Mouse (Mus musculus): ENCODE measurements around the gene H3f3b. TPM values are rescaled to one million over a fixed set of nuclear protein-coding genes. Genes with fewer than 3 reads are reported as not detected.

The H3f3b gene
- 100 to 1,000 TPM in 3 of 4 experiments, 10 to 100 TPM in 1; 92.7 to 141 (median 123) TPM for total RNA-seq (2022)

DNA sequence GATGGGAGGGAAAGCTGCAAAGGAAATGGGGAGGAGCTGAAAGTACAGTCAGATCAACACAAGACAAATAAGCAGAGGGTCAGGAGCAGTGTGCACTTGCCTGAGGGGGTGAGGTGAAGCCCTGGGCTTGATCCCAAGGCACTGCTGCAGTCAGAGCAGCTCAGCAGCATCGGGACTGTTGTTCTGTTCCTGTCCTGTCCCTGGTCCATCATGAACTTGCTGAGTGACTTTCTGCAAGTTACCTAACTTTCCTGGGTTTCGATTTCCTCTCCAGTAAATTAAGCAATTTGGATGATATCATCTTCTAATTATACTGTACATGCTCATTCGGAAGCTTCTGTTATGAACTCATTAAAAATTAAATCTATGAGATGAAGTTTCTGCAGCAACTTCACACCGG is at the start of gene H3f3b:
TSS of gene H3f3b (minus strand) at position 207 of the 400 bp plus-strand sequence.
- no peak for DNase-seq (ENCODE audit: low spot score)

DNA sequence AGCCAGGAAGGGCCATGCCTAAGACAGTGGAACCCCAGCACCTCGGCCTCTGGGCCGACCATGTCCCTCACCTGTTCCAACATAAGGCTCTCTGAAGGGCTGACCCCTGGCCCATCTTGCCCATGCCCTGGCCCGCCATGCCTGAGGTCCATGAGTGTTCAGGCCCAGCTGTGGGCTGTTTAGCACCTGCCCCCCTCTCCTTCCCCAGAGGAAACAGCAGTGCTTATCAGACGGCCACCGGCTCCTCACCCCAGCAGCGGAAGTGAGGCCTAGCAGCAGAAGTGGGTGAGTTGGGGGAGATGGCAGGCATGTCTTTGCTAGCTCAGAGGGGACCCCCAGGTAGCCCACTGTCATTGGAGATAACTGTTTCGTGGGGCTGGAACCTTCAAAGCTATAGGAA is 49.1 kb upstream of the H3f3b start:
- no peak for DNase-seq (ENCODE audit: low spot score)

DNA sequence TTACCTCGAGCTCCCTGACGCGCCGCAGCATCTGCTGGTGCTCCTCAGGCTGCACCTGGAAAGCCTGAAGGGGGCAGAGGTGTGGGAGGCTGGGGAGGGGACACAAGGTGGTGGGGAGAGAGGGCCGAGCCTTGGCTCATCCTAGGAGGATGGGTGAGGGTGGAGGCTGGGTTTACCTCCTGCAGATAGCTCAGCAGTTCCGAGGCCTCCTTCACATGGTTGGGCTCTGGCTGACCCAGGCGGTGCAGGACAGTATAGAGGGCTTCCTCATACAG is 48.4 kb upstream of the H3f3b start:
- DNase-seq (ENCODE audit: low spot score) = no peak

DNA sequence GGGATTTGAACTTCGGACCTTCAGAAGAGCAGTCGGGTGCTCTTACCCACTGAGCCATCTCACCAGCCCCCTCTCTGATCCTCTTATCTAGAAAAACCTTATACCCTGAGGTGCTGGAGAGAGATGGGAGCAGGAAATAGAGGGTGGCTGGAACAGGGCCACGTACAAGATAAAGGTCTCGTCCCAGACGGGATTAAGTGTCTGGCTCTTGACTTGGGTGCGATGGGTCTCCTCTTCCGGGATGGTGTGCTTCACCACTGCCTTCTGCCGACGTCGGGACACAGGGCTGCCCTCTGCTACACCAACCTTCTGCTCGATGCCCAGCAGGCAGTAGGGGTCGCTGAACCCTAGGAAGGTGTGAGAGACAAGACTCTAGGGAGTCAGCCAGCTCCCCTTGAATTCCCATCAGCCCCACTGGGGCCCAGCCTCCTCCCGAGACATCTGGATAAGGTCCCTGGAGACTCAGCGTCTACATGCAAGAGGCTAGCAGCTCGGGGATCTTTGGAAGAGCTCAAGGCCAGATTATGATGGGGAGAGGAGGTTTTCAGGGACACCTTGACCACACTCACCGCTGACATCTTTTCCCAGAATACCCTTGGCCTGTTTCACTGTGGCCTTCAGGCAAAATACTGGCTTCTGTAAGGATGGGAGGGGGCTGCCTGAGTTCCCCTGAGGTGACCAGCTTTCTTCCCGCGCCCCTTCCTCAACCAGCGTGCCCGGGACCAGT is 47.9 kb upstream of the H3f3b start:
- DNase-seq (ENCODE audit: low spot score) = no peak

DNA sequence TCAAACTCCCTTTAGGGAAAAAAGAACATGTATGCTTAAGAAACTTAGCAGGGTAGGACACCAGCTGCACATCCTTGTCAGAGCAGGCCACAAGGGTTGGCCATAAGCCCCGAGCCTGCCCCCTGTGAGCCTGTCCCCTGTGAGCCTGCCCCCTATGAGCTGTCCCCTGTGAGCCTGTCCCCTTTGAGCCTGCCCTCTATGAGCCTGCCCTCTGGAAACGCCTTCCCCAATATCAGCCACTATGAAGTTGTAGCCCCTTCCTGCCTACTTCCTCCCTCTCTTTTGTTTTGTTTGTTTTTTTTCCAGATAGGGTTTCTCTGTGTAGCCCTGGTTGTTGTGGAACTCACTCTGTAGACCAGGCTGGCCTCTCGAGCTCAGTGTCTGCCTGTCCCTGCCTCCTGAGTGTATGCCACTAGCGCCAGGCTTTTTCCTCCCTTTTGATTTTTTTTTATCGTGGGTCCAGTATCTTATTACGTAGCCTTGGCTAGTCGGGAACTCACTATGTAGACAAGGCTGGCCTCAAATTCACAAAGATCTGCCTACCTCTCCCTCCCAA is 46.8 kb upstream of the H3f3b start:
- DNase-seq (ENCODE audit: low spot score) = no peak

DNA sequence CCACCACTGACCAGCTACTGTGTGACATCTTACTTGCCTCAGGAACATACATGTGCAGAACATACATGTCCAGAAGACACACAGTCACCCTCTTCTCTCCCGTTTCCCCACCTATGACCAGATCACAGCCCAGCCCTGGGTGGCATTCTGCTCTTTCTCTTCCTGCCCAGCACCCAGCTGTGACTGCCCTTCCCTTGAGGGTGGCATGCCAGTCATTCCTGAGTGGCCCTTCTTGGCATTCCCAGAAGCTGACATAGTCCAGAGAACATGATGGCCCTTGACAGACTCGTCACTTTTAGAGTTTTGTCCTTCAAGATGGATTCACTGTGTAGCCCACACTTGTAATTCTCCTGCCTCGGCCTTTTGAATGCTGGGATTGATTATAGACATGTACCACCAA is 44.8 kb upstream of the H3f3b start:
- DNase-seq (ENCODE audit: low spot score) = no peak

DNA sequence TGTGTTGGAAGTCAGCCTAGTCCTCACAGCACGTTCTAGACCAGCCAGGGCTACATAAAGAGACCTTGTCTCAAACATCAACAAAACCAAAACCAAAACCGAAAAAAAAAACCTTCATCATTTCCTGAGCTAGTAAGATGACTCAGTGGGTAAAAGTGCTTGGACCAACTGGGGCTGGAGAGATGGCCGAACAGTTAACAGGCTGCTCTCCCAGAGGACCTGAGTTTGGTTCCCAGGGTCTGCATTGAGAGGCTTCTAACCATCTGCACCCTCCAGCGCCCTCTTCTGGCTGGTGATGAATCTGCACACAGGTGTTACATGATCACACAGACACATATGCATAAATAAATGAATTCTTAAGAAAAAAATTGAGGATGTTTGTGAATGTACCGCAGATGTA is 43.7 kb upstream of the H3f3b start:
- no peak for DNase-seq (ENCODE audit: low spot score)

DNA sequence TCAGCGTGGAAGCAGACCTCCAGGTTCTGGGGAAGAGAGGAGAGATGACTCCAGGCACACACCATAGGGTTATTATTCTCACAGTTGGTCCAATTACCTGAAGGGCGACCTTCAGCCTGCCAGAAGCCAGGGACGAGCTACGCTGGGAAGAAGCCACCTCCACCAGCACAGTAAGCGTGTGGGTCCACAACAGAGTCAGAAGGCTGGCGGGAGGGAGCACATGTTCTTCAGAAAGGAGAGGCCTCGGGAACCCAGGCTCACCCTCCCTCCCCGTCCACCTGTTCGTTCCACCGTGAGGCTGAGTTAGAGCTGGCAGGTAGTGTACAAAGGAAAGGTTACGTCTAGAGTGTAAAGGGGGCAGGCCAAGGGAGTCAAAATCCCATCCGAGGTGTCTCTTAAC is 37.6 kb upstream of the H3f3b start:
- no peak for DNase-seq (ENCODE audit: low spot score)

DNA sequence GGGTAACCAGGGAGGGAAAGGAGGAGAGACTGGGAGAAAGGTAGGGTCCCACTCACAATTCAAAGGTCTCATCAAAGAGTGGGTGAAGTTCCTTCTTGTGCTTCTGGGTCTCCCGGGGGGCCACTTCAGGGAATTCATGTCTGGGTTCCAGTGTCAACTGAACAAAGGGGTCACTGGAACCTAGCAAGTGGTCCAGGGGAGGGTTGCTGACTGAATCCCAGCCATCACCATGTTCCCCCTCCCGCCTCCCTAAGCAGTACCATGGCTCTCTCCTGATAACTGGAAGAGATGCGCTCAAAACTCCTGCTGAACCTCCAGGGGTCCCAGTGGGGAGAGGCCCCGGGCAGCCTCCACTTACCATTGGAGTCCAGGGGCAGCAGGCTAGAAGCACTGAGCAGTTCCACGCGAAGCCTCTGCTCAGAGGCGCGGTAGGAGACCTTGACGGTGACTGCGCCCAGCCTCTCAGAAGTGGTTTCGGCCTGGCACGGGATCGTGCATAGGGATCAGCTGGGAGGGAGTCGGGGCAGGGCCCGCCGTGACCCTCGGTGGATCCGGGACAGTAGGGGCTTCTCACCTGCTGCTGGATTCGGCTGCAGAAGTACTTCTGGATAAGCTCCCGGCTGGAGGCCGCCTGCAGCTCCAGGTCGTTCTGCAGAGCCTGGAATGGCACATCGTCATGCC is 36.6 kb upstream of the H3f3b start:
- DNase-seq (ENCODE audit: low spot score) = no peak

DNA sequence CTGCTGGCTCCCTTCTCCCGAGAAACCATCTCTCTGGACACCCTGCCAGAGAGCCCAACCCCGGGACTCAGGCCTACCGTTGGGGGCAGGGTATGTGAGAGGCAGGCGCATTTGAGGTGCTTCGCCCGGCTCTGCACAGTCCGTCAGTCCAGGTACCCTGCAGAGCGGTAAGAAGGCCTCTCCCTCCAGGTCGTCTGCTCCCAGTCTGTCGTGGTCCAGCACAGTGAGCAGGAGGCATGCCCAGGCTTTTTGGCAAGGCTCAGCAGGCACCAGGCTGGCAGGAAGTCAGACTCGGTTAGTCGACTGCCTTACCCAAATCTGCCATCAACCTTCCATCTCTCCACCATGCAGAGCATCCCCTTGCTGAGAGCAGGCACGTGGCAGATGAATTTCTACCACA is 35.8 kb upstream of the H3f3b start:
- no peak for DNase-seq (ENCODE audit: low spot score)

DNA sequence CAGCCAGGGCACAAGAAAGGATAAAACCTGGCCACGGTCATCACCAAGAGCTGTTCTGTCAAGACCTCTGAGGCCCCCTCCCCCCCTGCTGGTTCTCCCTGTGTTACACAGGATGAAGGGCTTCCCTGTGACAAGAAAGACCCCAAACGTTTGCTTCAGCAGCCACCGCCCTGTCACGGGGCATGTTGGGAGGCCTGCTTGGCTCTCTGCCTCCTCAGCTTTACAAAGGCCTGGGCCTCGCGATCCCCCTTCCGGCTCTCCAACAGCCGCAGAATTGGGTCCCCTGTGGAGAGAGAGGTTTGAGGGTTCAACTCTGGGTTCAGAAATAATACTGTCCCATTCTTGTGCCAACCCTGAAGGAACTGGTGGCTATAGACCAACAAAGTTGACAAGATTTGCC is 34.8 kb upstream of the H3f3b start:
- DNase-seq (ENCODE audit: low spot score) = no peak

DNA sequence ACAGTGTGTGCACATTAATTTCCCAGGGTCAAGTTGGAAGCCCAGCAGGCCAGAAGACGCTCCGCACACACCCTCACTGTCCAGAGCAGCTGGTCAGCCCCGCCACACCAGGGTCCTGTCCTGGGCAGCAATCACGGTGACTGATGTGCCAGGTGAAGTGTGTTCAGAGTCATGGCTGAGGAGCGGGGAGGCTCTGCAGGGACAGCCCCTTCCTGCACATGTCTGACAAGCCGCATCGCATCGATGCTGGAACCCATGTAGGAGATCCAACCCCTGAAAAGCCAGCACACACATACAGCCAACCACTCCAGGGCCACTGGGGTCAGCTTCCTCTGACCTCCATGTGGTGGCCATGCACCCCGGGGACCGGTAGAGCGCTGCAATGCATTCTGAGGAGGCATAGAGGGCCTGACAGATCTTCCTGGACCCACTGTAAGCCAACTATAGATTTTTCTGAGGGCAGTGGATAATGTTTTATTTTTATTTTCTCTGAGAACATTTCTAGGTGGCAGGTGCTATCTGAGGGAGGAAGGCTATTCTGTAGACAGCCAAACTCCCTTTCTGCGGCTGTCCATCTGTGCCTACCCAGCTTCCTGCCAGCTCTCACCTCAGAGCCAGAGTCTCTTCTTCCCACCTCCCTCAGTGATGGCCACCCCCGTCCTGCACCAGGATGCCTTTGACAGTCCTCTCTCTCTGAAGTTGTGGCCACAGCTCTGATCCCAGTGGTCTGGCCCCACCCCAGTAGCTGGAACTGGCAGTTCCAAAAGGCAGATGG is 34.1 kb upstream of the H3f3b start:
- no peak for DNase-seq (ENCODE audit: low spot score)

DNA sequence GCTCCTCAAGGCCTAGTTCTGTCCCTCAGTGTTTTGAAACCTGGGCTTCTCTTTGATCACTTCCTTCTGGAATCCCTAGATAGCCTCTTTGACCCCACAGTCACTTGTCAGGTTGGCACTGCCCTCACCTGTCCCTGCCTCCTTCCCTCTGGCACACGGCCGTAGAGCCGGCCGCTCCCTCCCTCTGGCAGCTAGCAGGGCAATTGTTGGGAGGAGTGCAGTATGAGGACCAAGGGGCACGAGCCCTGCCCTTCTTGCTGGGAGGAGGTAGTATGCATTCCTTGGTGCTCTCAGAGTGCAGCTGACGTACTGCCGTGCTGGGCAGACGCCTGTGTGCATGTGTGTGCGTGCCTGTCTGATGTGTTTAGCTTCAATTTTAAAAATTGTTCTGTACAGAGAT is 32.8 kb upstream of the H3f3b start:
- no peak for DNase-seq (ENCODE audit: low spot score)

DNA sequence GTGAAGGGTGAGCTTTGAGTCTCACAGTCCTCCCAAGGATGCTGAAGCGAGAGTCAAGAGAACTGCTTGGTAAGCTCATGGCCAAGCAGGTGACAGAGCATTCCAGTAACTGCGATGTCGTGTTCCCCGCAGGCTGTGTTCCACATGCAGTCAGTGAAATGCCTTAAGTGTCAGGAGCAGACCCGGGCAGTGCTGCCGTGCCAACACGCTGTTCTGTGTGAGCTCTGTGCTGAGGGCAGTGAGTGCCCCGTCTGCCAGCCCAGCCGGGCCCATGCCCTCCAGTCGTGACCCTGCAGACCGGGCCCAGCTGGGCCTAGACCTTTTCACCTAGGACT is 31.9 kb upstream of the H3f3b start:
- DNase-seq (ENCODE audit: low spot score) = no peak

DNA sequence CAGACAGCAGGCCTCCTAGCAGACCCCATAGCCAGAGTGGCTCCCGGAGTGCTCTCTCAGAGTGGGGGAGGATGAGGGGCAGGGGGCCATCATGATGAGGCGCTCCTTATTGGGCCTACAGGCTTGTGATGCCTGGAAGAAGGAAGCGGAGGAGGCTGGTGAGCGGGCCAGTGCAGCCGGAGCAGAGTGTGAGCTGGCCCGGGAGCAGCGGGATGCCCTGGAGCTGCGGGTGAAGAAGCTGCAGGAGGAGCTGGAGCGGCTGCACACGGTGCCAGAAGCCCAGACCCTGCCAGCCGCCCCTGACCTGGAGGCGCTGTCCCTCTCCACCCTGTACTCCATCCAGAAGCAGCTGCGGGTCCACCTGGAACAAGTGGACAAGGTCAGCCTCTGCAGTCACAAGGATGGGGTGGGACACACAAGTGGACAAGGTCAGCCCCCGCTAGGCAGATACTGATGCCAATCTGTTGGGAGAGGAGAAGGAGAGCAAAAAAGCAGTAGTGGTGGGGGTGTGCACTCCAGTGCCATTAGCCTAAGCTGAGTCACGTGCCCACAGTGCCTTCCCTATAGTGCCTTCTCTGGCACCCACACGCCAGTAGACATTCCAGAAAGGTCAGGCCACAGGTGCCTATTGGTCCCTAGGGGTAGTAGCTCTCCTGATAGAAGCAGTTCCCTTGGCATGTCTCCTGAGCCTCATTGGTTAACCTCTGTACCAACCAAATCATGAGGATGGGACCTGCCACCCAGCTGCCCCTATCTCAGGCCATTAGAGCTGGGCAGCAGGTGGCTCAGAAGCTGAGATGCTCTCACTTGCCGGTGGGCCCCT is 31.3 kb upstream of the H3f3b start:
- no peak for DNase-seq (ENCODE audit: low spot score)

DNA sequence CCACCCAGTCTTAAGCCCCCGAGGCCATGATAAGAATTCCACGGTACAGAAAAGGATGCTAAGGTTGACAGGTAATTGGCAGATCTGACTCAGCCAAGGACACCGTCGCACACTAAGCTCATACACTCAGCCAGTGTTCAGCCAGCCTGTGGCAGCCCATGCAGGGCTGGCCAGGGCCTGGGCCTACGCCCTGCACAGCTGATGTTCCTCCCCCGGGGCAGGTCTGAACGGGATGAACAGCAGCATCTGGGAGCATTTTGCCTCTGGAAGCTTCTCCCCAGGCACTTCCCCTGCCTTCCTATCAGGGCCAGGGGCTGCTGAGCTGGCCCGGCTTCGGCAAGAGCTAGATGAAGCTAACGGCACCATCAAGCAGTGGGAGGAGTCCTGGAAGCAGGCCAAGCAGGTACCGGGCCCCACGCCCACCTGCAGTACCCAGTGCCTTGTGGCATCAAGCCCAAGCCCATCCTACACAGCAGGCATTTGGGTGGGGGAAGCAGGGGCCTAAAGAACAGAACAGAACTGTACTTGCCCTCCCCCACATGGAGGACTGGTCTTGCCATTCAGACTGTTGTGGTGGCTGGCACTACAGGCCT is 30.4 kb upstream of the H3f3b start:
- no peak for DNase-seq (ENCODE audit: low spot score)

DNA sequence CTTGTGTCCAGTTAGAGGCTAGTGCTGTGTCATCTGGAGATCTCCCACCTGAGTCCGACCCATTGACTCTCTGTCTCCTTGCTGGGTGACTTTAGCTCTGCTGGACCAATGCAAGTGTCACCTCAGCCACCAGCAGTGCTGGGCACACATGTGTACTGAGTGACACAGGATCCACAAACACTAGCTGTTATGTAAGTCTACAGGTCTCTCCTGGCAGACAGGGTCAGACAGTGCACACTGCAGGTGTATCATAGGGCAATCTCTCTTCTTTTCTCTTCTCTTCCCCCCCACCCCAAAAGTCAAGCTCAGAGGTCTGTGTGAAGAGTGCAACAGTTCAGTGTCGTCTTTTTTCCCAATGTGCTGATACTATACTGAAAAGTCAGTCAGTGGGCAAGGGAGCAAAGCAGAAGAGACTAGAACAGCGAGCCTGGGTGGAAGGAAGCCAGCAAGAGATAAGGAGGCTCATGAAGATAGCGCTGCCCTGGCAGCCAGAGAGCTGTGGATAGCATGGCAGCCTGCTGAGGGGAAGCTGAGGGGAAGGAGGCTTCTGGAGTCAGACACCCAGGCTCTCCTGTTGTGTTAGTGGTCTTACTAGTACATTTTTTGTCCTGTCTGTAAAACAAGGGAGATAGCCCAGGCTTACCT is 29.6 kb upstream of the H3f3b start:
- no peak for DNase-seq (ENCODE audit: low spot score)

DNA sequence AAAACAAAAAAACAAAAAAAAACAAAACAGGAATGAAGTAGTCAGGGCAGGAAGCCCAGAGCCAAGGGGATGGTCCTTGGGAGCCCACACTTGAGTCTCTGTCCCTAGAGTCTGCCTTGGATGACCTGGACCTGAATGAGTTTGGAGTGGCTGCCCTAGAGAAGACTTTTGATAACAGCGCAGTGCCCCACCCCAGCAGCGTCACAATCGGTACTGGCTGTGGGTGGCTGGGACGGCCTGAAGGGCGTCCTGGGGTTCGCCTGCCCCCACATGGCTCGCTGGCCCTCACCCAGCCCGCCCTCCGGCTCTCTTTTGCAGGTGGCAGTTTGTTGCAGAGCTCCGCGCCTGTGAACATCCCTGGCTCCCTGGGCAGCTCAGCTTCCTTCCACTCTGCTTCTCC is 28.1 kb upstream of the H3f3b start:
- no peak for DNase-seq (ENCODE audit: low spot score)

DNA sequence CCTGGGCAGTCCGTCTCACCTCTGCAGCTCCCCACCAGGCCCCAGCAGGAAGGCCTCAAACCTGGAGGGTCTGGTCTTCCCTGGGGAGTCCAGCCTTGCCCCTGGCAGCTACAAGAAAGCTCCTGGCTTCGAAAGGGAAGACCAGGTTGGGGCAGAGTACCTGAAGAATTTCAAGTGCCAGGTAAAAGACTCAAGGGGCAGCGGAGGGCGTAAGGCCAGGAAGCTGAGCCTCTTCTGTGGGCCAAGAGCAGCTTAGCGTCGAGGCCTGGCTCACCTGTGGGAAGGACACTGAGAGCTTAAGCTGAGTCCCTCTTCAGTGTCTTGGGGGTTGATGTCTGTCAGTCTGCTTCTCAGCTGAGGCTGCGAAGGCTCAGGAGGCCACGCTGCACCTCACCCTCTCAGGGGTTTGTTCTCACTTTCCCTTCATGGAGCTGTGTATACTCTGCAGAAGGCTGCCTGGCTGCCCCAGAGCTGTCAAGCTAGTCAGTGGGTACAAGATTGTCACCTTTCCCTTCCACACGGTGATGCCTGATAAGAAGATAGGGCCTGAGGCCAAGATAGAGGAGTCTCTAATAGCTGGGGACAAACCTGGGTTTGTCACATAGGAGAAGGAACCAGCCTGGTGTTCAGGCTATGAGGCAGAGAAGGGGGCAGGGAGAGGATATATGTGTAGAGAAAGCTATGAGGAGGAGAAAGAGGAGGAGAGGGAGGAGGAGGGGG is 25.9 kb upstream of the H3f3b start:
- no peak for DNase-seq (ENCODE audit: low spot score)

DNA sequence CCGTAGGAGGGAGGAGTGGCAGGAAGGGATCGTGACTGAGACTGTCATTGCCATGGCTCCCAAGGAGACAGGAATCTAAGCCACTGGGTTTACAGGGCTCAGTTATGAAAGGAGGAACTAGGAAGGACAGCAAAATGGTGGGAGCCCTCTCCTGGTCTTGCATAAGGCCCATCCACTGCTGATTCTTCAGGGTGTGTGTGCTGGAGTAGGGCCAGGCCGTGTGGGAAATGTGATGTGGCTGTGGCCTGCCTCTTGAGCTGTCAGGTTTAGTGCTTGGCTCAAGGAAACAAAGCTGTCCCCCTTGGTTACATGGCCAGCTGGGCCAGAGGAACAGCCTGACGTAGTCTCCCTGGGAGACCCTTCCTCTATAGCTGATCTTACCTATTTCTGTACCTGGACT is 22.4 kb upstream of the H3f3b start:
- DNase-seq (ENCODE audit: low spot score) = no peak
